ENCODE assay signal across 8 mouse cellular contexts in genomic region chr8:81012699-81013098, GRCm38 (mm10). TPM values are rescaled to one million over a fixed set of nuclear protein-coding genes. Genes with fewer than 3 reads are reported as not detected.
A peak's percentile ranks its signal among the peaks of the same experiment; 100 is the strongest.
DNase-seq lines count a peak whose midpoint lies in the region; ATAC-seq lines count a peak whose summit lies in the region.

No protein-coding gene starts in this region.

- H3K27me3 ChIP-seq in heart, embryonic 10.5 days (ENCODE audit: insufficient read depth, poor library complexity, severe bottlenecking) = no peaks in the 10 kb centered on the region
- H3K27me3 ChIP-seq in forebrain, embryonic 15.5 days = no peaks in the 10 kb centered on the region
- no peaks in the 10 kb centered on the region for H3K27me3 ChIP-seq in liver, embryonic 16.5 days (ENCODE audit: control insufficient read depth, insufficient read depth, low read depth, low read length)

- no peak for DNase-seq in heart, embryonic 10.5 days (ENCODE audit: low spot score)
- no peak for DNase-seq in heart, adult 18-20 months
- peak; percentile 42 for DNase-seq in A20 (ENCODE audit: low read depth, low spot score)
- no peak for DNase-seq in ovary, postnatal 14 days (ENCODE audit: low spot score)
- DNase-seq in embryo, embryonic 10.5 days (ENCODE audit: low spot score) = no peak
- DNase-seq in thymus, postnatal 14 days = no peak

- H3K9me3 ChIP-seq in heart, embryonic 10.5 days = no peaks in the 10 kb centered on the region
- H3K9me3 ChIP-seq in forebrain, embryonic 15.5 days = no peaks in the 10 kb centered on the region
- peaks cover 4% of the 10 kb centered on the region; the same call in 1 of the 2 replicates for H3K9me3 ChIP-seq in liver, embryonic 16.5 days (replicated peaks; ENCODE audit: control insufficient read depth, low read length)

- no peak for ATAC-seq in forebrain, embryonic 15.5 days (replicated peaks)
- ATAC-seq in liver, embryonic 16.5 days (ENCODE audit: low read depth) = no peak

- peak overlapping the region; percentile 92 for H3K4me3 ChIP-seq in heart, embryonic 10.5 days
- H3K4me3 ChIP-seq in forebrain, embryonic 15.5 days = peak overlapping the region; percentile 70
- H3K4me3 ChIP-seq in liver, embryonic 16.5 days (ENCODE audit: low read depth, low read length) = peak overlapping the region; percentile 97

- H3K4me1 ChIP-seq in heart, embryonic 10.5 days = peaks cover 27% of the 10 kb centered on the region
- peaks cover 42% of the 10 kb centered on the region for H3K4me1 ChIP-seq in forebrain, embryonic 15.5 days
- H3K4me1 ChIP-seq in liver, embryonic 16.5 days (ENCODE audit: control insufficient read depth, low read depth, low read length) = peaks cover 25% of the 10 kb centered on the region

- 69% methylated on average over 2 of the region's 2 CpGs for WGBS in heart, embryonic 10.5 days
- WGBS in forebrain, embryonic 15.5 days = 82% methylated on average over 2 of the region's 2 CpGs
- WGBS in liver, embryonic 16.5 days (ENCODE audit: insufficient replicate concordance) = 33% methylated on average over 2 of the region's 2 CpGs

- peaks cover 25% of the 10 kb centered on the region for H3K36me3 ChIP-seq in heart, embryonic 10.5 days
- peaks cover 9% of the 10 kb centered on the region; the same call in 1 of the 2 replicates for H3K36me3 ChIP-seq in forebrain, embryonic 15.5 days
- peaks cover 2% of the 10 kb centered on the region for H3K36me3 ChIP-seq in liver, embryonic 16.5 days (ENCODE audit: control insufficient read depth, insufficient read depth)

- no peak overlapping the region for H3K27ac ChIP-seq in heart, embryonic 10.5 days
- H3K27ac ChIP-seq in forebrain, embryonic 15.5 days (replicated peaks) = no peak overlapping the region
- H3K27ac ChIP-seq in liver, embryonic 16.5 days (ENCODE audit: low read length) = no peak overlapping the region

- peak overlapping the region; percentile 70 for H3K9ac ChIP-seq in forebrain, embryonic 15.5 days (replicated peaks)
- H3K9ac ChIP-seq in liver, embryonic 16.5 days (ENCODE audit: low read depth, low read length) = peak overlapping the region; percentile 45

- peak overlapping the region; percentile 88 for H3K4me2 ChIP-seq in forebrain, embryonic 15.5 days (replicated peaks)
- H3K4me2 ChIP-seq in liver, embryonic 16.5 days (ENCODE audit: low read depth, low read length) = peak overlapping the region; percentile 90

RNA-seq across cellular contexts. Expression of gene Usp38, which starts 2.0 kb away (rescaled TPM):
- polyA plus RNA-seq in heart, embryonic 10.5 days (2016; fragmentation: Nextera tagmentation; extraction: Ambion mirVana) = 19.5 and 21.7 TPM in 2 replicates
- total RNA-seq in heart, adult 18-20 months (2021) = 10 to 100 TPM; 18.9 to 19.5 TPM
- polyA plus RNA-seq in forebrain, embryonic 15.5 days (2015; fragmentation: Nextera tagmentation; extraction: Ambion mirVana) = 21.7 and 23.1 TPM in 2 replicates
- 8.5 and 8.8 TPM in 2 replicates for polyA plus RNA-seq in liver, embryonic 16.5 days (2015; fragmentation: Nextera tagmentation; extraction: Ambion mirVana)
